Mouse (Mus musculus) layer of hippocampus, postnatal 25 days (tissue): ENCODE measurements around the gene 9330182L06Rik. TPM values are rescaled to one million over a fixed set of nuclear protein-coding genes. Genes with fewer than 3 reads are reported as not detected.

Experiments
- DNase-seq, 2 experiments: peaks; one replicate each; pipeline ENCODE4 v3.0.0; 2022; ENCODE audit warnings: mixed read lengths in 2 of 2, low spot score in 1 of 2; ENCODE audit errors: extremely low spot score in 1 of 2
- total RNA-seq, 2 experiments: library from RNA; stranded (reverse); gene quantifications; 2 replicates each; pipeline ENCODE4 v1.2.3; 2021

The 9330182L06Rik gene
- 10 to 100 TPM; 19.3 to 20.8 TPM for total RNA-seq

DNA sequence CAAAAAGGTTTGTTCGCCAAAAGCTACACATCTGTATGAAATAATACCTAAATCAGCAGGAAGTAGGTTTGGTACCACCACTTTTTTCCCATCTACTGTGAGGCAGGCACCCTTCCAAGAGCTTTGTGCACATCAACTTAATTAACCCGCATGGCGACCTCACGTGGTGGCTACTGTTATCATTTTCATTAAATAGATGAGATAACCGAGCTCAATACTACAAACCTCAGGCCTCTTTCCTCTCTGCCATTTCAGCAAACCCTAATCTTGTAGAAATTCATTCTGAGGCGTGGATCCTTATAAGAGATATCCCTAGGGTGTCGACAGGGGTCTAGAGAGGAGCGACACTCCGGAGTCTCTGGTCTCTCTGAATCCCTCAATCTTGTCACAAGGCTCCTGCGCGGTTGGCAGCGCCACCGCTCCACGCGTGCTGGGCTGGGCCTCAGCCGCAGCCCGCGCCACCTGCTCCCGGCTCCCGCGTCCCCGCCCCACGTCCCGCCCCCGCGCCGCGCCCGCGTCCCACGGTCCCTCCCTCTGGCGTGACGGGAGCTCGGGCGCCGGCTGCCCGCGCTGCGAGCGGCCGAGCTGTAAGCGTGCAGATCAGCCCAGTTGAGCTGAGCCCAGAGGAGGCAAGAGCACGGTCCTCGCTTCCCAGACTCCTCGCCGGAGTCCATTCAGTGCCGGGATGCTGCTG is at the start of gene 9330182L06Rik:
TSS of gene 9330182L06Rik (plus strand) at position 533 of the 694 bp plus-strand sequence.
- DNase-seq = peak; percentile 56 to 72

DNA sequence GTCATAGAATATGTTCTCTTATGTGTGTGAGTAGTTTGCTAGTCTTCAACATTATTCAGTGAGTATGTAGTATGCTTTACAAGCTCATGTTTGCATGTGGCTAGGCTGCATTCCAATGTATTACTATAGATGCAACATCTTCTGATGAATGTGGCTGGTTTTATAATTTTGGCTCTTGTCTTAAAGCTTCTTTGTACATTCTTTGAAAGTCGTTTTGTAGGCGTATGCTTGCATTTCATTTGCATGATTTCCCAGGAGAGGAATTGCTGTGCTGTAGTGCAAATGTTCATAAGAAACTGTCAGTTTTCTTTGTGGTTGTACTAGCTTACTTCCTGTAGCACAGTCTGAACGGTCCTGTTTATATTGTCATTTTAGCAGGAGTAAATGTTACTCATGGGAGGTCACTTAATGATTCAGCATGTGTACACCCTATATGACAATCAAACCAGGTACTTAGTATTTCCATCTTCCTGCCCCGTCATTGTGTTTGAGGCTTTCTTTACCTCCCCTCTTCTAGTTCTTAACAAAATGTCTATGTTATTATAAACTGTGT is 38.4 kb upstream of the 9330182L06Rik start:
- no peak for DNase-seq

DNA sequence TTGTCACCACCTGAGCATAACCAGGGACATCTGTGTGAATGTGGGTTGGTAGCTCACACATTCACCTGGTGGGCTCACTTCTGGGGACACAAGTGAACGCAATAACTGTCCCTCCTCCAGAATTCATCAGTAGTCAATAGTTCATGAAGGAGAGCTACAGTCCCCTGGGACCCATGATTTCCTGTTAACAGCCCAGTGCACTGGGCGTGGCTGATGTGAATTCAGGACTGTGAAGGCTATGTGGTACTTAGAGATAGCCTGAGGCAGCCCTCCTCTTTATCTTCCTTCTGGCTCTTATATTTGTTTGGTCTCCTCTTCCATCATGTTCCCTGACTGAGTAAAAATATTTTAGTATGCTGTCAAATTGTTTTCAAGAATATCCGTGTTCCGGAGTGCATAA is 1.6 kb upstream of the 9330182L06Rik start:
- no peak for DNase-seq

DNA sequence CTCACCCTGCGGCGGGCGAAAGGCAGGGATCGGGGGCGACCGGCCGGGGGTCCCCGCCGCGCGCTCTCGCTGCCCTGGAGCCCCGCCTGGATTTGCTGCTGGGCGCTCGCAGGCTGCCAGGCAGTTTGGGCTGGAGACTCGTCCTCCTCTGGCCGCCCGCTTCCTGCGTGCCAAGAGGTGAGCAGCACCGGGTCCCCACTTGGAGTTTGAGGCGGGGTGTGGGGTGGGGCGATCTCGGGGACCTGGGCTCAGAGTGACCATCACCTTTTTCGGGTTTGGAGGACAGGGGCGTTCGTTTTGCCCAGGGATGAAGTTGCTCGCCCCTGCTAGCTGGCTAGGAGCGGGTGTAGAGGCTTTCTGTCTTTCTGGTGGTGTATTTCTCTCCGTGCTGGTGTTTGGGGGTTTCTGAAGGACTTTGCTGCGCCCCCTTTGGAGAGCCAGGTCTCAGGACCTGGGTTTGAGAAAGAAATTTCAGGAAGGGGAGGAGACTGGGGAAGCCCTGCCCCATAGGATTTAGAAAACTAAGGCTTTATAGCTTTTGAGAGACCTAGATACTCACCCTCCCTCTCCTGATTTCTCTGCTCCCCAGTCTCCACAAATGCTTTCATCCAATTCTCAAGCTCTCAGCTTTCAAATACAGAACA is 484 bp downstream of the 9330182L06Rik start:
- DNase-seq = no peak

DNA sequence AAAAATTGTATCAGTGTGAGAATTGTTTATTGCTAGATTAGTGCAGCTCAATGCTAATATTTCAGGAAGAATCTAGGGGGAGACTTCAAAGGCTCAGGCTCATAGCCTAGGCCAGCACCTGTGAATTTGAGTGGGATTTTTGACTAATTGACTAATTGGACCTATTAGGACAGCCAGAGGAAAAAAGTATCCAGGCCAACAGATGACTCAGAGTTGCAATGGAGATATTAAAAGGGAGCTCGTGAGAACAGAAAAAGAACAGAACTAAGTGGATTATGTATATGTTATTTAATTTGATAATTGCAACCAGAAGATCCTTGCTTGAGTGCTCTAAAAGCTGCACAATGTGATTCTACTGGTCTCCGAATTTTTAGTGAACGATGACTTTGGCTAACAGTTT is 3.7 kb downstream of the 9330182L06Rik start:
- DNase-seq = no peak

DNA sequence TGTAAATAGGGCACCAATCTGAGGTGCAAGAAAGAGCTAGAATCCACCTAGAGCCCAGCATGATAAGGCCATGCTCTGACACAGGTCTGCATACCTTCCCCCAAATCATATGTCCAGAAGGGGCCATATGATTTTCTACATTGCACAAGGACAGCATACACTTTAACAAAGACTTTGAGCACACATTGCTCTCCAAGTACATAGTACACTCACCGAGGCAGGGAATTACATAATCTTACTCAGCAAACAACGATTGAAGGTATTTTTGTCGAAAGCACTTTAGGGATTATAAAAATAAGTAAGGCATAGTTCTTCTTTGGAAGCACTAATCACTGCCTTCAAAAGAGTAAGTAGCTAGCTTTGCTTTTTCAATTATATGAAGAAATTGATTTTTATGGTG is 7.1 kb downstream of the 9330182L06Rik start:
- no peak for DNase-seq

DNA sequence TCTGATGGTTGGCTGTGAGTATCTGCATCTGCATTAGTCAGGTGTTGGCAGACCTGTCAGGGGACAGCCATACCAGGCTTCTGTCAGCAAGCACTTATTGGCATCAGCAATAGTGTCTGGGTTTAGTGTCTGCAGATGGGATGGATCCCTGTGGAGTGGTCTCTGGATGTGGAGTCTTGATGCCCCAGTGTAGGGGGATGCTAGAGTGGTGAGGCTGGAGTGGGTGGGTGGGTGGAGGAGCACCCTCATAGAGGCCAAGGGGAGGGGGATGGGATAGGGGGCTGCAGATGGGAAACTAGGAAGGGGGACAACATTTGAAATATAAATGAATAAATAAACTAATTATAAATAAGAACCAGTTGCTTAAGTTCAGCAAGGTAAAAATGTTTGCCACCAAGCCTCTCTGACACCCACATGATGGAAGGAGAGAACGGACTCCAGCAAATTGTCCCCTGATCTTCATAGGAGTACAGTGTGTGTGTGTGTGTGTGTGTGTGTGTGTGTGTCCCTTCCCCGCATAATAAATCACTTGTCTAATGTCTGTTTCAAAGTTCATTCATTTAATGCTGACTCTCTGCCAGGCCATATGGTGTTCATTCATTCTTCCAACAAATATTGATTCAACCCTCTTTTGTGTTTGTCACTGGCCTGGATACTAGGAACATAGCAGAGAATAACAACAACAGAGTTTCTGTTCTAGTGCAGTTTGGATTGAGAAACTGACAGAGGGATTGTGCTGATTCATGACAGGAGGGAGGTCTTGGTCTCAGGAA is 30.0 kb downstream of the 9330182L06Rik start:
- DNase-seq = no peak

DNA sequence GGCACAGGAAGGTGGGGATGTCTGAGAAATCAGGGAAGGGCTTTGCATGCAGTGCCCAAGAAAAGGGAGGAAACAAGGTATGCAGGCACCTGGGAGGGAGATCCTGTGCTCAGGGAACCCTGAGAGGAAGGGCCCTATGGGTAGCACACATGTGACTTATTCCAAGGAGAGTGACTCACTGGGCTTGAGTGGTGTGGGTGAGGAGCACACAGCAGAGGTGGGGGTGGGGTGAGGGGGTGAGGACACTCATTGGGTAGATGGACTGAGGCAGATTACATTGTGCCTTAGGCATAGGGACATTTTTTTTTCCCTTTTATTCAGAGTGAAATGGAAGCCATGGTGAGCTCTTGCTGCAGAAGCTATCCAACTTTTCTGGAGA is 30.6 kb downstream of the 9330182L06Rik start:
- no peak for DNase-seq

DNA sequence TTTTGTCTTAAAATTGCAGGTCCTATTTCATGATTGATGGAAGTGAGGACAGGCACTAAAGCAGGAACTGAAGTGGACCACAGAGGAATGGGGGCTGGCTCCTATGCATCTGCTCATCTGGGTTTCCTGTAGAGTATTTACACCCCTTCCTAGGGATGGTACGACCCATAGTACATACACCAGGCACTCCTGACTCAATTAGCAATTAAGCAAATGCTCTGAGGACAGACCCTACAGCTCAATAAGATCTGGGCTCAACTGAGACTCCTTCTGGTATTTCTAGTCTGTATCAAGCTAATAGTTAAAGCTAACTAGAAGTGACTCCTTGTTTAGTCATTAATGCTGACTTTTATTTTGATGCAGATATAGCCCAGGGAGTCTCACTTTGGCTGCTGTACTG is 60.9 kb downstream of the 9330182L06Rik start:
- no peak for DNase-seq

DNA sequence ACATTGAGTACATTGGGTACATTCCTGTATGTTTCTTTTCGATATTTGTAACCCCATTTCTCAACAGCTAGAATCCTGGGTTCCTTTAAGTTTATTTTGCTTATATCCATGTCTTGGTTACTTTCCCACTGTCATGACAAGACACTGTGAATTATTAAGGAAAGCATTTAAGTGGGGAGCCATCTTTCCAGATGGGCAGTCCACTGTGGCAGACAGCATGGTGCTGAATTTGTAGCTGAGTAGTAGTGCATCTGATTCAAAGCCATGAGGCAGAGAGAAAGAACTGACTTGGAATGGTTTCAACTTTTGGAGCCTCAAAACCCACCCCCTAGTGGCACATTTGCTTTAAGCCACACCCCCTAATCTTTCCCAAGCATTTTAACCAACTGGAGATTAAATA is 61.6 kb downstream of the 9330182L06Rik start:
- DNase-seq = no peak

DNA sequence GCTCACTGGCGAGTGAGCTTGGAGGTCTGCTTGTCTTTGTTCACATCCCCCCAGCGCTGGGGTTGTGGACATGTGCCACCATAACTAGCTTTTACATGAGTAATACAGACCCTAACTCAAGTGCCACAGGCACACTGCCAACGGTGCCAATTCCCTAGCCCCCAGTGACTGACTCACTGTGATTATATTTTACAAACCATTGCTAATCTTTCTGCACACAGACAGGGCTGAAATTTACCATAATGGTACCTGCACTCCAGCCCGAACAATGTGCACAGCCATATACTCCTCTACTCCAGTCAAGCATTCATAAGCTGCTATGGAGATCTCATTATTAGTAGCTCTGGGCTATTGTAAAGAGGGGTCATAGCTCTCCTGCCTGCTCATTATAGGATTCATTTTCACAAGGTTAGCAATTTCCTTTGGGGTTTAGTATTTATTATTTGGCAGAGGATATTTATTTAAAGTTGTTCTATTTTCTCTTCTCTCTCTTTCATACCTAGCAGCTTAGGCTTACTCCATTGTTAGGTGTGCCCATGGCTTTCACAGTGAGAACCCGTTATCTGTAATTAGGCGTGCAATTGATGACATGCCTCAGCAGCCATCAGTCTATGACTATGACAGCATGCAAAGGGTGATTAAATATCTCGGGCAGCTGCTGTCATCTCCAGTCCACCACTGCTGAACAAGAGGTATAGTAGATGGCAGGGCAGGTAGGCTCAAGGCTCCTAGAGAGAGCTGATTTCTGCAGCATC is 73.0 kb downstream of the 9330182L06Rik start:
- no peak for DNase-seq

DNA sequence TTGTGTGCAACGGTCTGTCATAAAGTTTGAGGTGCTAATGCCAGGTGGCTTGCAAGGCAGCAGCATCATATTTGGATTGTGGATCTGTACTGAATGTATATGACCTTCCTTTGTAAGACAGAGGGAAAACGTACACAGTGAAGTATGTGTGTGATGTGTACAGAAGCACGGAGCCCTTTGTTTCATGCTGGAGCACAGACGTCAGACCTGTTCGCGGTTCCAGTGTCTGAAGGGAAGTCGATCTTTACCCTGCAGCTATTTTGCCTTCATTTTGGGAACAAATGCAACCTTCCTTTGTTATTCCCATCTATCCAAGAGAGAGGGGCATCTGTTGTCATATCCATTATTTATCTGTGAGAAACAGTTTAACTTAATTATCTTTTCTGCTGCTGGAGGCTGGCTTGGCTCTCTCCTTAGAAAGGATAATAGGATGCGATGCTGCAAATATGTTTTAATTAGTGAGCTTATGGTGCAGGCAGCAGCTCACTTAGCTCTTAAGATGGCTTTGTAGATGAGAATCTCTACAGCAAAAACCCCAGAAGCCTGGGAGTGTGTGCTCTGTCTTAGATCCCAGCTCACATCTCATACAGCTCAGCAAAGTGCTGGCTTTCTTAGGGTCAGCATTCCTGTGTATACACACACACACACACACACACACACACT is 73.7 kb downstream of the 9330182L06Rik start:
- DNase-seq = no peak

DNA sequence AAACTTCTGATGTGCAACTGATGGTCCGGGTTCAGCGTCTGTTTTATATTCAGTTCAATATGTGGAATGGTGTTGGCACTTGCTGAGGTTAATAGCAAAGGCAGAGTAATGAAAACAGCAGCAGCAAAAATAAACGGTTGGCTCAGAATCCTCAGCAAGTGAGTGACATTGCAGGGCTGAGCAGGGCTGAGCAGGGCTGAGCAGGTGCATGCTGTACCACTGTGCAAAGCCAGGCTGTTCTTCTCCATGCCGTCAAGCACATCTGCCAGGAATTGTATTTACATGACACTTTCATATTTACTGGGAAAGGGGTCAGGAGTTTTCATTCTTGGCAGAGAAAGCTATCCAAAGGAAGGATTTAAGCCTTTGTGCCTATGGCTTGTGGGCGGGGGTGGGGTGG is 78.7 kb downstream of the 9330182L06Rik start:
- DNase-seq = no peak

DNA sequence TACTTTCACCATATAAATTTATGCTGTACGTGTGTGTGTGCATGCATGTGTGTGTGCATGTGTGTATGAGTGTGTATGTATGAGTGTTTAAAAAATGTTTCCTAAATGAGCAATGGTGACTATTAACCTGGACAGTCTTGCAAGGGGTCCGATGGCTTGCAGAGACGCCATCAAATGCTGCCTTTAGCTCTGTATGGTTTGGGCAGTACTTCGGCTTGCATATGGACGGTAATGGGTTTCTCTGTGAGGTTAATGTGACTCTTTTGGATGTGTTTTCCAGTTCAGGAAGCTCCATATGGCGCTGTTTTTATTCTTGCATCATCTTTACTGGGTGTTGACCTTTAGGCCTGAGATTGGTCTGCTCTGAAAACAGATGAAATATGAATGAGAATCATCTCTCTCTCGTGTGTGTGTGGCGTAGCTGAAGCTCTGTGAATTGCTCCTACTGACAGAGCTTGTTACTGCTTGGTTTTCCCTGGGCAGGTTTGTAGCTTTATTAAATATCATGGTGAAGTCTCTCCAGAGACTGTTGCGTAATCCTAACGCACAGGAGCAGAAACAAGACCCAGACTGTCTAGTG is 79.2 kb downstream of the 9330182L06Rik start:
- DNase-seq = no peak

DNA sequence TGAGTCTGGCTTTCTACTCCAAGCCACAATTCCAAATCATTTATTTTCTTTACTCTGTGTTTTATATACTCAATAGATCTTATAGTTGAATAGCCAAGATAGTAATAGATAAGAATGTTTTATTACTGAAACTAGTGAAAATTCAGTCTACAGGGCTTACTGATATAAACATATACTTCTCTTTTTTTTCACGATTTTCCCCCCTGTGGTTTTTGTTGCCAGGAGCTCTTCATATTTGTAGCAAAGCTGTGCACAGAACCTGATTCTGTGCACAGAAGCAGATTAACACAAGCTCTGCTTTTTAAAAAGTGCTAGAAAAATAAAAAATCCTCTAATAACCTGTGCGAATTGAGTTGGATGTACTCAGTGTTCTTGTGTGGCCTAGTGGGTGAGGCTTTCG is 79.7 kb downstream of the 9330182L06Rik start:
- DNase-seq = no peak

DNA sequence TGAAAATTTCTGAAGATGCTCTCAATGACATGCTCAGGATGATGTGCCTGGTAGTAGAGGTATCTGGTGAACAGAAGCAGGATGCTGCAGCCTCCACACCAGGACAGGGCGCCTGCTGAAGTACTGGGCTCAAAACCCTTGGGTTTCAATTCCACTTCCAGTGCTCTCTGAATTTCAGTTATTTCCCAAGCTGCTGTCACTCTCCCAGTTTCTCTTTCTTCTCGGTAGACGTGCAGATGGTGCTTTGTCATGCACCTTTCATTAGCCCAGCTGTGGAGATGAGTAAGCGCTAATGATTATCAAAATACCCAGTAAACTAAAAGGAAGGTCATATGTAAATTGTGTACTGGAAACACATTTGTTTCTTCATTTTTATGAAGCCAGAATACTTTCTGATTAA is 80.6 kb downstream of the 9330182L06Rik start:
- DNase-seq = no peak

DNA sequence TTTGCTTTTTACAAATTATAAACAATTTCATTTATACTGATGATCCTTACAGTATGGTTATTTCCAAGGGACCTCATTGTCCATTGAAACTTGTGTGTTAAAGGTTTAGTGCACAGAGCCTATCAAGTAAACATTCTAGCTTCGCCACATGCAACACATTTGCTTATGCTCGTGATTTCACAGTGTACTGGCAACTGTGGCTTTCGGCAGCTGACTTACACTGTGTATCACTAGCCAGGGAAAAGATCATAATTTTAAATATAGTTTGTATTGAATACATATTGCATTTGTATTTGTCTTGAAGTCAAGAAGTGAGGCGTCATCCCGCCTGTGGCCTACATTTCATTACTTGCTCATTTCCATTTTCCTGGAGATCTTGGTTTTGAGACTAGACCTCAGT is 86.2 kb downstream of the 9330182L06Rik start:
- DNase-seq = no peak

DNA sequence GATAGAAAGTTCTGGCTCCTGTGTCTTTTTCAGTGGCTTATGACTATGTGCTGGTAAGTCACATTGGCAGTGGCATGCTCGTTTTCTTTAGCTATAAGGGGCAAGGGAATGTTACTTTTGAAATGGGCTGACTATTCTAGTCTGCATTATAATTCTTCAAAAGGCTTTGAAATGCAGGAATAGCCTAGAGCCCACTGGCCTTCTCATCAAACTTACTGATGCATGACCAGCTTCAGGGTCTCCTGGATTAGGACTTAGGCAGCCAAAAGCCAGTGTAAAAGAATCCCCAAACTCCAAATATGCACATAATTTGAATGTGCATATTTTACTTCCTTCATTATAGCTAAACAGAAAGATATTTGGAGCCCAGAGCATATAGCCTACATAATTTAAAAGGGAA is 86.7 kb downstream of the 9330182L06Rik start:
- DNase-seq = no peak

DNA sequence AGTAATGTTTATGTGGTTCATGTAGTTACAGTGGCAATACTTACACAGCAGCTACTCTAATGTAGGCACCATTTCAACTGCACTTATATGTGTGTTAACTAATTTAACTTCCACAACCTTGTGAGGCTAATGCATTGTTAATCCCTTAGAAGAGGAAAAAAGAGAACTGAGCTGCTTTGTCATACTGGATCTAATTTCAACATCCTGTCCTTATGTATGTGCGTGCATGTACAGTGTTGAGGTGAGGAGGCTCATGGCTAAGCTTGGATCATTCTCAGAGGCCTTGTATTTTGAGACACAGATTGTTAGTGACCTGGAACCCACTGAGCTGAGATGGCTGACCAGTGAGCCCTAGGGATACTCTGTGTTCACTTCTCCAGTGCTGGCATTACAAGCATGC is 88.3 kb downstream of the 9330182L06Rik start:
- no peak for DNase-seq

DNA sequence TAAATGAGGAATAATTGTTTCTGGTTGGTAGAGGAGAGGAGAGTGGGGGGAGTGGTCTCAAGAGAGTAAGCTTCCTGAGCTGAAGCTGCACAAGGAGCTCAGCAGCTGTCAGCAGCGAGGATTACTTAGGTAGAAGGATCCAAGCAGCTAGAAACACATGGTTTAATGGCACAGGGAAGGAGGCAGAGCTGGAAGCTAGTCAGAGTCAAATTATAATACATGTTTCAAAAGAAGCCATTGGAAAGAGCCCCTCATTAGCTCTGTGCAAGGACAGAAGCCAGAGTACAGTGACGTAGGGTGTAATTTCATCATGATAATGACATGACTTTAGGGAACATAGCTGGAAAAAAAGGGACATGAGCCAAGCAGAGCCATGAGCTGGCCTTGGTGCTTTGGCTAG is 92.2 kb downstream of the 9330182L06Rik start:
- DNase-seq = no peak
